Mouse (Mus musculus) myocyte (in vitro differentiated cells): Measurements from ENCODE around the gene Mta2.

Source experiments
- CEBPB ChIP-seq: IDR thresholded peaks from 2 replicates; pipeline ENCODE4 v1.6.1; 2011; ENCODE audit warnings: mild to moderate bottlenecking, moderate library complexity; ENCODE audit not compliant: poor library complexity, insufficient read depth, severe bottlenecking
- E2F4 ChIP-seq: IDR thresholded peaks from one replicate; pipeline ENCODE4 v1.6.1; 2011; ENCODE audit warnings: mild to moderate bottlenecking, control low read depth, moderate library complexity; ENCODE audit not compliant: insufficient read depth
- MAX ChIP-seq: IDR thresholded peaks from one replicate; pipeline ENCODE4 v1.6.1; 2011; ENCODE audit warnings: low read depth, mild to moderate bottlenecking, control low read depth
- MYOD1 ChIP-seq, 3 experiments: IDR thresholded peaks; one replicate each; pipeline ENCODE4 v1.6.1; 2011; ENCODE audit warnings: control low read depth in 2 of 3, low read depth in 2 of 3, mild to moderate bottlenecking in 2 of 3, moderate library complexity in 1 of 3; ENCODE audit not compliant: insufficient read length in 2 of 3, control insufficient read depth in 1 of 3
- MYOG ChIP-seq, 3 experiments: IDR thresholded peaks; one replicate each; pipeline ENCODE4 v1.6.1; 2011; ENCODE audit warnings: control low read depth in 2 of 3, low read depth in 2 of 3, mild to moderate bottlenecking in 2 of 3; ENCODE audit not compliant: insufficient read length in 2 of 3, control insufficient read depth in 1 of 3, insufficient read depth in 1 of 3
- POLR2A ChIP-seq: IDR thresholded peaks from one replicate; pipeline ENCODE4 v1.6.1; 2011; ENCODE audit warnings: low read depth, mild to moderate bottlenecking, control low read depth, moderate library complexity; ENCODE audit not compliant: insufficient read length
- POLR2AphosphoS2 ChIP-seq: IDR thresholded peaks from one replicate; pipeline ENCODE4 v1.6.1; 2011; ENCODE audit warnings: low read depth, control low read depth; ENCODE audit not compliant: insufficient read length
- REST ChIP-seq: IDR thresholded peaks from one replicate; pipeline ENCODE4 v1.6.1; 2011; ENCODE audit warnings: mild to moderate bottlenecking, control low read depth, moderate library complexity; ENCODE audit not compliant: insufficient read depth, insufficient read length
- TCF12 ChIP-seq: IDR thresholded peaks from one replicate; pipeline ENCODE4 v1.6.1; 2011; ENCODE audit warnings: mild to moderate bottlenecking, control low read depth; ENCODE audit not compliant: poor library complexity, insufficient read depth, severe bottlenecking
- TCF3 ChIP-seq: IDR thresholded peaks from one replicate; pipeline ENCODE4 v1.6.1; 2011; ENCODE audit warnings: low read depth, control low read depth; ENCODE audit not compliant: insufficient read length
- USF1 ChIP-seq: IDR thresholded peaks from one replicate; pipeline ENCODE4 v1.6.1; 2011; ENCODE audit warnings: low read depth, mild to moderate bottlenecking, control low read depth, moderate library complexity

GRCm38 (mm10) chr19:8994813-8995607 is 53.3 kb downstream of the Mta2 start:
- TF ChIP-seq POLR2A (no peak), E2F4 (no peak), POLR2AphosphoS2 (no peak), CEBPB (no peak), MYOD1 (IDR thresholded peaks at IDR 0.05; ENCODE audit: control insufficient read depth in 1 of 3, insufficient read length in 2 of 3, low read depth in 2 of 3) (no peak), TCF12 (no peak), MAX (no peak), USF1 (no peak), TCF3 (no peak), REST (no peak), MYOG (IDR thresholded peaks at IDR 0.05; ENCODE audit: control insufficient read depth in 1 of 3, insufficient read depth in 1 of 3, insufficient read length in 2 of 3, low read depth in 2 of 3) (no peak)
